Mouse (Mus musculus): Measurements from ENCODE around the gene Tmco4. TPM values are rescaled to one million over a fixed set of nuclear protein-coding genes. Genes with fewer than 3 reads are reported as not detected.

The Tmco4 gene
- polyA plus RNA-seq, 1 experiment from 2014 or later: 6.3 TPM

DNA sequence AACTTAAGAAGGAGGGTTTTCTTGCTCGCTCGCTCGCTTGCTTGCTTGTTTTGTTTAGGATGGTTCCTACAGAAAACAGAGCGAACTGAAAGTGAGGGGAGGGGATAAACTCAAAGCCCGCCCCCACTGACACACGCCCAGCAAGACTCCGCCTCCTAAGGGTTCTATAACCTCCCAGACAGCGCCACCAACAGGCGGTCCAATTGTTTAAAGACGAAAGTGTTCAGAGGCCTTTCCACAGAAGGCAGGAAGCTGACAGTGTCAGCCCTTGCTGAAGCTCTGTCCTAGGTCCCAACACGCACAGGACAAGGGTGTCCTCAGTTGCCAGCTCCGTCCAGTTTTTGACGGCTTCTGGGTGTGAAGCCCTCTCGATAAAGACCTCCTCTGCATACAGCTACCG lies 29.0 kb upstream of the Tmco4 start:
- peak overlapping the region; percentile 36 for H3K4me3 ChIP-seq (ENCODE audit: low read length)
- H3K4me1 ChIP-seq (replicated peaks; ENCODE audit: control insufficient read depth, insufficient read depth, low read length): peaks cover 13% of the 10 kb centered on the region
- no peaks in the 10 kb centered on the region for H3K27me3 ChIP-seq (ENCODE audit: control insufficient read depth, insufficient read depth, low read depth, low read length)
- H3K36me3 ChIP-seq (ENCODE audit: control insufficient read depth, insufficient read depth, low read length): no peaks in the 10 kb centered on the region
- no peaks in the 10 kb centered on the region for H3K9me3 ChIP-seq (ENCODE audit: control insufficient read depth, low read length)
- H3K9ac ChIP-seq (ENCODE audit: low read length): no peak overlapping the region
- H3K27ac ChIP-seq (ENCODE audit: low read length): no peak overlapping the region
- ATAC-seq (ENCODE audit: low read depth): peak; percentile 47
- WGBS: 29% methylated on average over 15 of the region's 15 CpGs
- peak overlapping the region; percentile 31 for H3K4me2 ChIP-seq (ENCODE audit: low read depth, low read length)

GRCm38 (mm10) chr4:138948257-138948656 lies 24.4 kb upstream of the Tmco4 start:
- no peak overlapping the region for H3K9ac ChIP-seq (ENCODE audit: low read length)
- no peaks in the 10 kb centered on the region for H3K36me3 ChIP-seq (ENCODE audit: control insufficient read depth, insufficient read depth, low read length)
- H3K27ac ChIP-seq (ENCODE audit: low read length): no peak overlapping the region
- H3K4me3 ChIP-seq (ENCODE audit: low read length): no peak overlapping the region
- H3K4me2 ChIP-seq (ENCODE audit: low read depth, low read length): no peak overlapping the region
- 82% methylated on average over 2 of the region's 2 CpGs for WGBS
- H3K9me3 ChIP-seq (ENCODE audit: control insufficient read depth, low read length): no peaks in the 10 kb centered on the region
- no peaks in the 10 kb centered on the region for H3K27me3 ChIP-seq (ENCODE audit: control insufficient read depth, insufficient read depth, low read depth, low read length)
- no peak for ATAC-seq (ENCODE audit: low read depth)
- no peaks in the 10 kb centered on the region; the same call in 1 of the 2 replicates for H3K4me1 ChIP-seq (replicated peaks; ENCODE audit: control insufficient read depth, insufficient read depth, low read length)

DNA sequence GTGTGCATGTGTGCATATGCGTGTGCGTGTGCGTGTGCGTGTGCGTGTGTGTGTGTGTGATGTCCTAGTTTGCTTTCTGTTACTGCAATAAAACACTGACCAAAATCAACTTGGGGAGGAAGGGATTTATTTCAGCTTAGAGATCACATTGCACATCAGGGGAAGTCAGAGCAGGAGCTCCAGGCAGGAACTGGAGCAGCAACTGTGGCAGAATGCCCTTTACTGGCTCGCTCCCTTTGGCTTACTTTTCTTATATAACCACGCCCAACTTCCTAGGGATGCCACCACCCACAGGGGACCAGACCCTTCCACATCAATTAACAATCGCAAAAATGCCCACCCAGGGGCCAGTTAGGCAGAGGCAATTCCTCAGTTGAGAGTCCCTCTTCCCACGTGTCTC lies 14.1 kb upstream of the Tmco4 start:
- H3K9ac ChIP-seq (ENCODE audit: low read length): no peak overlapping the region
- WGBS: 83% methylated on average over 9 of the region's 9 CpGs
- ATAC-seq (ENCODE audit: low read depth): no peak
- H3K27me3 ChIP-seq (ENCODE audit: control insufficient read depth, insufficient read depth, low read depth, low read length): no peaks in the 10 kb centered on the region
- no peaks in the 10 kb centered on the region for H3K4me1 ChIP-seq (replicated peaks; ENCODE audit: control insufficient read depth, insufficient read depth, low read length)
- no peaks in the 10 kb centered on the region for H3K9me3 ChIP-seq (ENCODE audit: control insufficient read depth, low read length)
- H3K4me2 ChIP-seq (ENCODE audit: low read depth, low read length): no peak overlapping the region
- H3K4me3 ChIP-seq (ENCODE audit: low read length): no peak overlapping the region
- no peaks in the 10 kb centered on the region for H3K36me3 ChIP-seq (ENCODE audit: control insufficient read depth, insufficient read depth, low read length)
- no peak overlapping the region for H3K27ac ChIP-seq (ENCODE audit: low read length)

- ATAC-seq (ENCODE audit: low read depth): no peak
- 75% methylated on average over 15 of the region's 15 CpGs for WGBS
- no peaks in the 10 kb centered on the region for H3K27me3 ChIP-seq (ENCODE audit: control insufficient read depth, insufficient read depth, low read depth, low read length)
- H3K4me3 ChIP-seq (ENCODE audit: low read length): no peak overlapping the region
- H3K27ac ChIP-seq (ENCODE audit: low read length): no peak overlapping the region
- no peaks in the 10 kb centered on the region for H3K9me3 ChIP-seq (ENCODE audit: control insufficient read depth, low read length)
- no peak overlapping the region for H3K4me2 ChIP-seq (ENCODE audit: low read depth, low read length)
- no peak overlapping the region for H3K9ac ChIP-seq (ENCODE audit: low read length)
- H3K4me1 ChIP-seq (replicated peaks; ENCODE audit: control insufficient read depth, insufficient read depth, low read length): no peaks in the 10 kb centered on the region
- H3K36me3 ChIP-seq (ENCODE audit: control insufficient read depth, insufficient read depth, low read length): no peaks in the 10 kb centered on the region
Measured at GRCm38 (mm10) chr4:138959120-138959519, 13.6 kb upstream of the Tmco4 start.

- no peak overlapping the region for H3K27ac ChIP-seq (ENCODE audit: low read length)
- no peak for ATAC-seq (ENCODE audit: low read depth)
- H3K9ac ChIP-seq (ENCODE audit: low read length): no peak overlapping the region
- WGBS: 62% methylated on average over 7 of the region's 7 CpGs
- H3K9me3 ChIP-seq (ENCODE audit: control insufficient read depth, low read length): no peaks in the 10 kb centered on the region
- H3K4me1 ChIP-seq (replicated peaks; ENCODE audit: control insufficient read depth, insufficient read depth, low read length): no peaks in the 10 kb centered on the region
- H3K27me3 ChIP-seq (ENCODE audit: control insufficient read depth, insufficient read depth, low read depth, low read length): no peaks in the 10 kb centered on the region
- no peaks in the 10 kb centered on the region for H3K36me3 ChIP-seq (ENCODE audit: control insufficient read depth, insufficient read depth, low read length)
- H3K4me2 ChIP-seq (ENCODE audit: low read depth, low read length): no peak overlapping the region
- no peak overlapping the region for H3K4me3 ChIP-seq (ENCODE audit: low read length)
Measured at GRCm38 (mm10) chr4:138959926-138960325, 12.8 kb upstream of the Tmco4 start.

GRCm38 (mm10) chr4:138962719-138963118 lies 10.0 kb upstream of the Tmco4 start:
- H3K9ac ChIP-seq (ENCODE audit: low read length): no peak overlapping the region
- H3K36me3 ChIP-seq (ENCODE audit: control insufficient read depth, insufficient read depth, low read length): no peaks in the 10 kb centered on the region
- H3K4me1 ChIP-seq (replicated peaks; ENCODE audit: control insufficient read depth, insufficient read depth, low read length): peaks cover 2% of the 10 kb centered on the region; the same call in 1 of the 2 replicates
- 70% methylated on average over 5 of the region's 5 CpGs for WGBS
- H3K4me3 ChIP-seq (ENCODE audit: low read length): no peak overlapping the region
- ATAC-seq (ENCODE audit: low read depth): no peak
- no peaks in the 10 kb centered on the region for H3K9me3 ChIP-seq (ENCODE audit: control insufficient read depth, low read length)
- no peak overlapping the region for H3K27ac ChIP-seq (ENCODE audit: low read length)
- H3K27me3 ChIP-seq (ENCODE audit: control insufficient read depth, insufficient read depth, low read depth, low read length): no peaks in the 10 kb centered on the region
- H3K4me2 ChIP-seq (ENCODE audit: low read depth, low read length): no peak overlapping the region

GRCm38 (mm10) chr4:138965871-138966270 lies 6.8 kb upstream of the Tmco4 start:
- 54% methylated on average over 5 of the region's 5 CpGs for WGBS
- peaks cover 10% of the 10 kb centered on the region for H3K4me1 ChIP-seq (replicated peaks; ENCODE audit: control insufficient read depth, insufficient read depth, low read length)
- no peak overlapping the region for H3K4me2 ChIP-seq (ENCODE audit: low read depth, low read length)
- H3K9me3 ChIP-seq (ENCODE audit: control insufficient read depth, low read length): no peaks in the 10 kb centered on the region
- no peak overlapping the region for H3K9ac ChIP-seq (ENCODE audit: low read length)
- no peaks in the 10 kb centered on the region for H3K27me3 ChIP-seq (ENCODE audit: control insufficient read depth, insufficient read depth, low read depth, low read length)
- H3K36me3 ChIP-seq (ENCODE audit: control insufficient read depth, insufficient read depth, low read length): no peaks in the 10 kb centered on the region
- no peak for ATAC-seq (ENCODE audit: low read depth)
- H3K4me3 ChIP-seq (ENCODE audit: low read length): no peak overlapping the region
- H3K27ac ChIP-seq (ENCODE audit: low read length): no peak overlapping the region

- H3K27me3 ChIP-seq (ENCODE audit: control insufficient read depth, insufficient read depth, low read depth, low read length): no peaks in the 10 kb centered on the region
- no peak within 1 kb of the TSS for H3K4me2 ChIP-seq (ENCODE audit: low read depth, low read length)
- H3K4me1 ChIP-seq (replicated peaks; ENCODE audit: control insufficient read depth, insufficient read depth, low read length): peaks cover 11% of the 10 kb centered on the region
- WGBS: 72% methylated on average over 13 of the region's 13 CpGs
- H3K27ac ChIP-seq (ENCODE audit: low read length): 0 out of 2 replicates have a peak within 1 kb of the TSS, but pooled peaks have one; percentile 10
- no peaks in the 10 kb centered on the region for H3K36me3 ChIP-seq (ENCODE audit: control insufficient read depth, insufficient read depth, low read length)
- ATAC-seq (ENCODE audit: low read depth): peak; percentile 60; the same call in 1 of the 2 replicates
- H3K9me3 ChIP-seq (ENCODE audit: control insufficient read depth, low read length): no peaks in the 10 kb centered on the region
- peak within 1 kb of the TSS; percentile 4; the same call in 1 of the 2 replicates for H3K4me3 ChIP-seq (ENCODE audit: low read length)
- H3K9ac ChIP-seq (ENCODE audit: low read length): no peak within 1 kb of the TSS
Measured at GRCm38 (mm10) chr4:138966866-138967265, 5.8 kb upstream of the Tmco4 start, which contains the start of gene Rnf186. Gene Rnf186, plus strand, starts transcription at chr4:138967112.

- Histone ChIP-seq H3K4me2 (ENCODE audit: low read depth, low read length) (no peak overlapping the region), H3K36me3 (ENCODE audit: control insufficient read depth, insufficient read depth, low read length) (no peaks in the 10 kb centered on the region), H3K9ac (ENCODE audit: low read length) (no peak overlapping the region), H3K4me1 (replicated peaks; ENCODE audit: control insufficient read depth, insufficient read depth, low read length) (peaks cover 16% of the 10 kb centered on the region), H3K9me3 (ENCODE audit: control insufficient read depth, low read length) (no peaks in the 10 kb centered on the region), H3K27ac (ENCODE audit: low read length) (no peak overlapping the region), H3K4me3 (ENCODE audit: low read length) (peak overlapping the region; percentile 4; the same call in 1 of the 2 replicates), H3K27me3 (ENCODE audit: control insufficient read depth, insufficient read depth, low read depth, low read length) (no peaks in the 10 kb centered on the region)
- no peak for ATAC-seq (ENCODE audit: low read depth)
- 81% methylated on average over 15 of the region's 15 CpGs for WGBS
Measured at GRCm38 (mm10) chr4:138967485-138967884, 5.2 kb upstream of the Tmco4 start.
